Mouse (Mus musculus) liver, embryonic 18 days (tissue): Measurements from ENCODE around the gene Ppp1r37. TPM values are rescaled to one million over a fixed set of nuclear protein-coding genes. Genes with fewer than 3 reads are reported as not detected.

ENCODE experiments used
- polyA plus RNA-seq: library from polyadenylated mRNA; depleted of rRNA; stranded (reverse); fragments of >200 nt; gene quantifications from 2 replicates; pipeline ENCODE4 v1.2.3, GENCODE M21; 2012; rRNA removed

Gene Ppp1r37
- polyA plus RNA-seq, result 21.3 and 26.8 TPM in 2 replicates

DNA sequence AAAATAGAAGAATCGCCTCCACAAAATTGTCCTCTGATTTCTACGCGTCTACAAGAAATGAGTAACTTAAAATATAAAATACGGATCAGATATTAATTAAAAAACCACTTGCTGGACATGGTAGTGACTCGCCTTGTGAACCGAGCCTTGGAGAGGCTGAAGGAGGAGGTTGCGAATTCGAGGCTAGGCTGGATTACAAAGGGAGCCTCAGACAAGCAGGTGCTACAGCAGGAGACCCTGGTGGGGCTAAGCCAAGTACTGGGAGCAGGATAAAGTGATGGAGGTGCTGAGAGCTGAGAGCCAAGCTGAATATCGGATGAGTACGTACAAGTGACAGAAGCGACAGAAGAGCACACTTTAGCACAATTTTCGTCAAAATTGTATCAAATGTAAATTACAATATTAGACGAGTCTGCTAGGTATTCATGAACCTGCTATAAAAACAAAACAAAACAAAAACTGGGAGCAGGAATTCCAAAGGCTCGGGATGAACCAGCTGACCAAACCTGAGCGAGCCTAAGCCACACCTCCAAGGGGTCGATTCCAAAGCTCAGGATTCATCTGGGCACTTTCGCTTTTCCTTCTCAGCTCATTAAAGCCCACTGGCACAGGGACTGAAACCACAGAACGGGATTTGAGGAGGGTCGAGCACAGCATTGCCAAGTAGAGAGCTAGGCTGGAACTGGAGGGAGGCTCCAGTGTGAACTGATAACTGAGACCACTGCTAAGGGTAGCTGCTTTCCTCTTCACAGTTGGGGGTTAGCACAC lies at the start of gene Ppp1r37:
Gene Ppp1r37 (minus strand): TSS at position 434 of the 768 bp plus-strand sequence.

DNA sequence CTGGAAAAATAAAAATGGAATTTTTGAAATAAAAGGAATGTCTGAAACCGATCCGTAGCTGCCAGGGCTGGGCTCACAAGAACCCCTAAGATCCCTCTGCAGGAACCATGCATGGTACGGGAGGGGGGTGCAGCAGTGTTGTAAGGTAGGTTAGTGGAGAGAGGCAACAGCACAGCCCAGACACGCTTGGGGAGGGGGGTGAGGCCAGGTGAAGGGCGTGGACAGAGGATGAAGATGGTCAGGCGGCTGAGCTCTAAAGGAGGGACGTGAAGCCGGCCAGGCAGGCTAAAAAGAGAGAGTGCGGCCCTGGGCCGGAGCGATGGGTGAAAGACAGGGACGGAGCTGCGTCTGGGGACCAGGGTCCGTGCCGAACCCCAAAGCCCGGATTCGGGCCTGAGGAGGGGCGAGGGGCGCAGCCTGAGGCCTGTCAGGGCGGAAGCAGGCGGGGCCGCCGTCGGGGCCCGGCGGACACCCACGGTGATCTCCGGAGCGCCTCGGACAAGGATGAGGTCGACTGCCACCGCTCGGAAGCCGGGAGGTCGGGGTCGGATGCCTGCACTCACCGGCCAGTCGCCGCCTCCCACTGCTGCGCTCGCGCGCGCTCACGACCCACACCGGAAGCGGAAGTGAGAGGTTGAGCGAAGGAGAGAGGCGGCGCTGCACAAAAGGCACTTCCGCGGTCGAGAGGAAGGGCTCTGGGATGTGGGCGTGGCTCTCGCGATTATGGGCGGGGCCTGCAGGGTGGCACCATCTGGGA lies 41.2 kb upstream of the Ppp1r37 start, which contains the start of gene Clasrp:
Gene Clasrp (minus strand): TSS at position 638 of the 757 bp plus-strand sequence.

DNA sequence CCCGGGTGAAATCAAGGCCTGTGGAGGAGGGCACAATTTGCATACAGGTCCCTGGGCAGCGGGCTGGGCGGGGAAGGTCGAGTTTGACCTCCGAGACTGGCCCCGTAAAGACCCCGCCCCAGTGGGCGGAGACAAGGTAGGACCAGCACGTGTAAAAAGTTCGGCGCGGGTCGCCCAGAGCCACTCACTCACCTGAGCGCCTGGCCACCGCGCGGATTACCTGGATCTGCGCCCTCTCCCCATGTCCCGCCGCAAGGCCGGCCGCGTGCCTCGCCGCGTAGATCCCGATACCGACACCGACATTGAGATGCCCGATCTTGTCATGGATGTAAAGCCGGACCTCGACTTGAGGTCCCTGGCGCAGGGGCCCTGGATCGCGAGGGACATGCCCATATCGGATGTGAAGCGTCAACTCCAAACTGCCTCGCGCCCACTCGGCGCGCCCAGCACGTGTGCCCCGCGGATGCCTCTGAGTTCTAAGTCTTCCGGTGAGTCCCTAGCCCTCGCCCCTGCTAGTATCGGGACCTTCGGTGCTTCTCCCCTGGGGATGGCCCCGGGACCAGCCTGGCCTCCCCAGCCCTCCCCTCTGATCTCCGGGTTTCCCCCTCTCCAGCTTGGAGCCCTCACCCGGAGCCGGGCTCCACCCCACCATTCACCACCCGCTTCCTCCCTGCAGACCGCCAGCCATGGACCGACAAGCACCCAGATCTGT lies 14.4 kb upstream of the Ppp1r37 start, which contains the start of the genes Zfp296 and Gemin7:
Gene Zfp296 (plus strand): TSS at position 147 of the 712 bp plus-strand sequence.
Gene Gemin7 (minus strand): TSS at position 455 of the 712 bp plus-strand sequence.

DNA sequence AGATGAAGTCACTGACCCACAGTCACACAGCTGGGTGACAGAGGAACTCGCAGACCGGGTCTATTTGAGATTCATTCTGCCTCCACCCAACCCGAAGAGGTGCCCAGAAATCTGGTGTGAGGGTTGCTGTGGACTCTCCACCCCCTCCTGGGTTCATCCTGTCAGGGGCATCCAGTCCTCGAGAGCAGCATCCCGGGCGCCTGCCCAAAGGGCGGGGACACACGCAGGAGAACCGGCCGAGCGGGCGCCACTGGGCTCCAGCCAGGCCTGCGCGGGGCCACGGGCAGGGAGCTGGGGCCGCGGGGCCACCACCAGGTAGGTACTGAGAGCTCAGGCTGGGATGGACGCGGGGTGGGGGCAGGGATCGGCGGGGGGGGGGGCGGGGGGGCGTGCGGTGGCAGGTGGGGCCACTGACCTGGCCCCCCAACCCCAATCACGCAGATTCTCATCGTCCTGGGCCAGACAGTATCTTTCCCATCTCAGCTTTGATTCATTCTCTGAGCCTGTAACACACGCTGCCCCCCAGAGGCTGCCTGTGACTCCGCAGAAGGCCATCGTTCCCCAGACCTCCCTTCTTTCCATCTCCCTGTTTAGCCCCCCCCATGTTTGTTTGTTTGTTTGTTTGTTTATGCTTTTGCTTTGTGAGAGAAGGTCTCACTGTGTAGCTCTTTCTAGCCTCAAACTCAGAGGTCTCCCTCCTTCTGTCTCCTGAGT lies 45.1 kb downstream of the Ppp1r37 start, which contains the start of gene Nkpd1:
Gene Nkpd1 (plus strand): TSS at position 187 of the 714 bp plus-strand sequence.

DNA sequence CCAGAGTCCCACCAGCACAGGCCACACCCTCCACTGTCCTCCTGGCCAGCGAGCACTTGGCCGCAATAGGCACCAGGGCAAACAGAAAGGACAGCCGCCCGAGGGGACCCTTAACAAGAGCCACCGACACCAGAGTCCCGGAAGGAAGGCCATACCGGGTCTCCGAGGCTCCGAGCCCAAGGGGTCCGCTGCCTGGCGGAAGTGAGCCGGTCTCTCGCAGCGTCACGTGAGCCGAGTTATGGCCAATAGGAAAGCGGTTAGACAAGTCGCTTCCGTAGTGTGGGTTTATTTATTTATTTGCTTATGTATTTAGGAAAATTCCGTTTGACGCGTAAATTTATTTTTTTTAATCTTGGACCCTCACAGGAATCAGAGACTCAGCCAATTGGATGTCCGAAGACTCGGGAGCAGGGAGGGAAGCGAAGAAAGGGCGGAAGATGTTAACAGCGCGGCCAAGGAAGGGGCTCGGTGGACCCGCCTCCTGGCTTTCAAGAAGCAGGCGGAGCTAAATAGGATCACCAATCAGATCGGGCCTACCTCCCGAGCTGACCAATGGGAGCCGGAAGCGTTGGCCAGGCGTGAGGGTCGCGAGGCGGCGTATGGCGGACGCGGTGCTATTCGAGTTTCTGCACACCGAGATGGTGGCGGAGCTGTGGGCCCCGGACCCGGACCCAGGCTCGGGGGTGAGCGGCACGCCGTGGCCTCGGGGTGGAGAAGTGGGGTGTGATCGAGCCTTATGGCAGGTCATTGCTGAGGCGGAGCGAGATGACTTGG lies 54.5 kb downstream of the Ppp1r37 start, which contains the start of the genes Bloc1s3 and Trappc6a:
Gene Bloc1s3 (minus strand): TSS at position 218 of the 774 bp plus-strand sequence.
Gene Trappc6a (plus strand): TSS at position 246 of the 774 bp plus-strand sequence.

Other genes with a start within 250 kb of the Ppp1r37 start
- gene Ercc1, start 218.3 kb downstream of the Ppp1r37 start, polyA plus RNA-seq, result 7.9 and 9.1 TPM in 2 replicates
- gene Cd3eap, start 203.6 kb downstream of the Ppp1r37 start, polyA plus RNA-seq, result 4.4 TPM in 2 replicates
- 0.73 and 1.9 TPM in 2 replicates for gene Ppp1r13l, start 203.3 kb downstream of the Ppp1r37 start, polyA plus RNA-seq
- gene Ercc2, start 181.1 kb downstream of the Ppp1r37 start, polyA plus RNA-seq, result 10.3 and 12.5 TPM in 2 replicates
- 0.85 TPM in 2 replicates for gene Klc3, start 159.0 kb downstream of the Ppp1r37 start, polyA plus RNA-seq
- 0.31 and 2.5 TPM in 2 replicates for gene Ckm, start 158.3 kb downstream of the Ppp1r37 start, polyA plus RNA-seq
- gene Mark4, start 104.3 kb downstream of the Ppp1r37 start, polyA plus RNA-seq, result 4.5 and 4.8 TPM in 2 replicates
- gene Exoc3l2, start 99.7 kb downstream of the Ppp1r37 start, polyA plus RNA-seq, result 2.2 and 2.4 TPM in 2 replicates
- gene Bloc1s3, start 54.7 kb downstream of the Ppp1r37 start, polyA plus RNA-seq, result 2.2 and 2.5 TPM in 2 replicates
- gene Trappc6a, start 54.7 kb downstream of the Ppp1r37 start, polyA plus RNA-seq, result 36.0 and 40.0 TPM in 2 replicates
- gene Nkpd1, start 45.2 kb downstream of the Ppp1r37 start, polyA plus RNA-seq, result 0.02 and 0.06 TPM in 2 replicates
- 0.81 and 0.85 TPM in 2 replicates for gene Zfp296, start 14.2 kb upstream of the Ppp1r37 start, polyA plus RNA-seq
- gene Gemin7, start 14.5 kb upstream of the Ppp1r37 start, polyA plus RNA-seq, result 28.8 and 31.3 TPM in 2 replicates
- 17.9 and 24.7 TPM in 2 replicates for gene Clasrp, start 41.4 kb upstream of the Ppp1r37 start, polyA plus RNA-seq
- gene Relb, start 66.4 kb upstream of the Ppp1r37 start, polyA plus RNA-seq, result 2.1 and 2.4 TPM in 2 replicates
- gene Clptm1, start 102.0 kb upstream of the Ppp1r37 start, polyA plus RNA-seq, result 27.7 and 29.1 TPM in 2 replicates
- gene Apoc2, start 114.9 kb upstream of the Ppp1r37 start, polyA plus RNA-seq, result 1,005 and 1,068 TPM in 2 replicates
- 12.7 and 26.8 TPM in 2 replicates for gene Gm44805, start 118.3 kb upstream of the Ppp1r37 start, polyA plus RNA-seq
- 1,034 and 1,247 TPM in 2 replicates for gene Apoc4, start 118.4 kb upstream of the Ppp1r37 start, polyA plus RNA-seq
- 1,023 and 1,218 TPM in 2 replicates for gene Apoc1, start 129.6 kb upstream of the Ppp1r37 start, polyA plus RNA-seq
- 14,325 and 17,049 TPM in 2 replicates for gene Apoe, start 136.1 kb upstream of the Ppp1r37 start, polyA plus RNA-seq
- 37.0 and 43.6 TPM in 2 replicates for gene Tomm40, start 152.4 kb upstream of the Ppp1r37 start, polyA plus RNA-seq
- 27.6 and 31.3 TPM in 2 replicates for gene Nectin2, start 187.4 kb upstream of the Ppp1r37 start, polyA plus RNA-seq
- 11.0 and 11.6 TPM in 2 replicates for gene Bcam, start 207.9 kb upstream of the Ppp1r37 start, polyA plus RNA-seq
- 4.6 and 5.1 TPM in 2 replicates for gene Cblc, start 233.7 kb upstream of the Ppp1r37 start, polyA plus RNA-seq